Mouse (Mus musculus) kidney, postnatal 14 days (tissue): ENCODE data around the gene Gtf3c1.
"Not testable (repeated sequence)": the region's sequence is repeated elsewhere in the genome, so short reads cannot be mapped to it uniquely, and the experiment has no call there.

Experiments
- DNase-seq: peaks from one replicate; pipeline ENCODE4 v3.0.0; 2022; ENCODE audit warnings: mixed read lengths

Gene Gtf3c1

DNA sequence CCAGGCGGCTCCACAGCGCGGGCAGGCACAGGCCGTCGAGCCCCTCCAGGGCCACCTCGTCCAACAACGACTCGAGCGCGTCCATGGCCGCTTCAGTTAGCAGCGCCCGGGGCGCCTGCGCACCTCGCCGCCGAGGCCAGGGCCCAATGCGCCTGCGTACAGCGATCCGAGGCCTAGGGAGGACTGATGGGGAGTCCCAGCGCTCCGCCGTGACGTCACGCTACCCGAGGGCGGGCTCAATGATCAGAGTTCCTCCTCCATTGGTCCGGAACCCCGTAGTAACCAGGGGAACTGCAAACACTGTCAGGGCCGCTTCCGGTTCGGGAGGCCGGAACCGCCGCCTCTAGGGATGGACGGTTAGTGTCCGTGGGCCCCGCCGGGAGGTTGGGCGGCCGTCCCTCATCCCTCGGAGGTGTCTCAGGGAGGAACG, at the start of gene Gtf3c1, which contains the start of gene D430042O09Rik:
Gene Gtf3c1 (minus strand): TSS at position 188 of the 430 bp plus-strand sequence.
Gene D430042O09Rik (plus strand): TSS at position 296 of the 430 bp plus-strand sequence.
- peak; percentile 100 for DNase-seq

DNA sequence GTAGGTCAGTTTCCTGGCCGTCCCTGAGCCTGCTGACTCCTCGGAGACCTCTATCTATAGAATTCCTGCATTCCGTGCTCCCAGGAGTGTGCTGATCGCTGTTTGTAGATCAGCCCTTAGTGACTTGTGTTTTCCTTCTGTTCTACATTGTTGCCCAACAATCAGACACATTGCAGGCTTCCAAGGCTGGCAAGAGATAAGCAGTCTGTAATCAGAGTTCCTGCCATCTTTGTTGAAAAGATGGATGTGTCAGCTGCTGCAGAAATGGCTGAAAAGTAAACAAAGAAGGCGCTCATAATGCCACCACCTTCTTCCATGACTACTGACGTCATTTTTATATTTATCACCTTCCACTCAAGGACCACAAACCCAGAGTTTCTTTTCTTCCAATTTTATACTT, 49.2 kb upstream of the Gtf3c1 start:
- no peak for DNase-seq

DNA sequence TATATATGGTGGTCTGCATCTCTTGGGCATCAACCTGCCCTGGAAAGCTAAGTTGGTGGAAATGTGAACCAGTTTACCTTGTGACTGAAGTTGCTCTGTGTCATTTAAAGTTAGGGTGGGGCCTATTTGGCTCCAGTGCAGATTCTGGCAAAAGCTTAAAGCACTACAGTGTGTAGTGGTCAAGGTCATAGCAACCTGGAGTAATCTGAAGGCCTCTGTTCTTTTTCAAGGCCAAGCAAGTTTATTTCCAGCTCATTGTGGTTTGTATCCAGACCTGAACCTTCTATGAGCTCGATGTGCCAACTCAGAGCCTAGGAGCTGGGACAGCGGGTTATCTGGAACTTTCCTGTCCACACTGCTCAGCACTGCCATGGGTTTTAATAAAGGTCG, 45.7 kb upstream of the Gtf3c1 start:
- no peak for DNase-seq

DNA sequence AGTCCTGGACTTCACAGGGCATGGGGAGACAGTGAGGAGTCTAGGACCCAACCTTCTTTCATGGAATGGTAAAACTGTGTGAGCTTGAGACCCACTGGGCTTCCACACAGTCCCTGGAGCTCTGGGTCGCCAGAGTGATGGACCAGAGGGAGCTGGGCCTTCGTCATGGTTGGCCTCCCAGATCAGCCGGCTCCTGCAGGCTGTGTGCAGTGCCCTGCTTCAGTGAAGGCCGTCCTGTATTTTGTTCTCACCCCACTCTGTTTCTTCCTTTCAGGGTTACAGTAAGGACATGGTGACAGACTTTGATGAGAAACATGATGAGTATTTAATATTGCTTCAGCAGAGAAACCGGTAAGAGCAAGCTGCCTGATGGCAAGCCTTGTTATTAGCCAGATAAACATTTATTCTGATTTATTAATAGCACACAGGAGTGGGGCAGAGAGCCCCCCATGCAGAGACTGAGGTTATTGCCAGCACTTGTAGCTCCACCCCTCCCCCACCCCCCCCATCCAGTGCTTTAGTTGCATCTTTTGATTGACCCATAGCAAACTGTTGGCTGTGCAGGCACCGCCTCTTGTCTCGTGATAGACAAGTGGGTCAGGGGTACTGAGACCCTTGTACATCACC, 45.2 kb upstream of the Gtf3c1 start:
- DNase-seq: no peak

DNA sequence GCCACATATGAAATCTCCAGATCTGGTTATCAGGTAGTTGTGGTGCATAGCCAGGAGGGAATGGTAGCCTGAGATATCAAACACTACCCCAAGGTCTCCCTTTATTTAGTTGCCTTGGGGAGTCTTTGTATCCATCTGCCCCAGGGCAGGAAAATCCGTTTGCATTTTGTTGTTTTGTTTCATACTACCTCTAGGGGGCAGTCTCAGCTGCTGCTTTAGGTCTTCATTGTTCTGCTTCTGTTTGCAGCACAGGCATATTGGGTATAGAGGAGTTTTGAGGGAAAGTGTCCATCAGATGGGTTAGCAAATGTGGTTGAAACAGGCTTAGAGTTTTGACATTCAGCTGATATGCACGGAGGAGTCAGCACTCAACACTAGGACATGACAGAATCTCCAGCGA, 40.6 kb upstream of the Gtf3c1 start:
- DNase-seq: no peak

DNA sequence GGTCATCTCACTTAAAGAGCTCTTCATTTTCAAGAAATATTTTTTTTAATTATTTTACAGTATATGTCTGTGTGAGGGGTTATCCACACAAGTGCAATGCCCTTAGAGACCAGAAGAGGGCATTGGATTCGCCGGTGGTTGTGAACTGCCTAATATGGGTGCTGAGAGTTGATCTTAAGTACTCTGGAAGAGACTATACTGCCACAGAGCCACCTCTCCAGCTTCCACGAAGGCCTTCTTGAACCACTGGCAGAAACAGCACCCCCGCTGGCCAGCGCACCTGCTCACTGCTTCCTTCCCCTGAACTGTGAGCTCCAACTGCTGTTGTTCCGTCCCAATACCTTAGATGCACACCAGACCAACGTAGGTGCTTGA, 39.7 kb upstream of the Gtf3c1 start:
- no peak for DNase-seq

DNA sequence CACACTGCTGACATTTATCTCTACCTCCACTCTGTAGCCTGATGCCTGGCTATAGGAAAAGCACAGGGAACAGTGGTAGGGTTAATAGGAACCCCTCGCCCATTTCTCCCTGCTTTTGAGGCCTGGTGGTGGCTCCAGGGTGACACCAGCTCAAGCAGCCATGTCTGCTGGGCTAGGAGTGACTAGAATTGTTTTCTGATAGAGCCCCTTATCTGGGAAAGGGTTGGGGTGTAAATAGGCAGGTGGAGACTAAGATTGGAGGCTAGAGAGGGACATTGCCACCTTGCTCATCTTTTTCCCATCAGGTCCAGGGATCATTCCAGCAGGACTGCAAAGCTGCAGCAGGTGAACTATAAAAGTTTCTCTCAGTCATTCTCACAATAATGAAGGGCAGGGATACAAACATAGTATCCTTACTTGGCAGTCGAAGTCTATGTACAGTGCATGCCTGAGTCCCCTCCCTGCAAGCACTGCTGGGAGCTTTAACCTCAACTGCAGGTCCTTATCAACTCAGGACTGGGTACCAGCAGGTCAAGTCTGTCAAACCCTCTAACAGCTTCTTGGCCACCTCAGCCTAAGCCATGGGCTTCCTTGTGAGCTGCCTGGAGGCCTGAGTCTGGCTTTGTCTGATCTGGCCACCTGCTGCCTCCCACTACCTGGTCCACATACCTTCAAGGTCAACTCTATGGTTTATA, 39.2 kb upstream of the Gtf3c1 start:
- DNase-seq: no peak

DNA sequence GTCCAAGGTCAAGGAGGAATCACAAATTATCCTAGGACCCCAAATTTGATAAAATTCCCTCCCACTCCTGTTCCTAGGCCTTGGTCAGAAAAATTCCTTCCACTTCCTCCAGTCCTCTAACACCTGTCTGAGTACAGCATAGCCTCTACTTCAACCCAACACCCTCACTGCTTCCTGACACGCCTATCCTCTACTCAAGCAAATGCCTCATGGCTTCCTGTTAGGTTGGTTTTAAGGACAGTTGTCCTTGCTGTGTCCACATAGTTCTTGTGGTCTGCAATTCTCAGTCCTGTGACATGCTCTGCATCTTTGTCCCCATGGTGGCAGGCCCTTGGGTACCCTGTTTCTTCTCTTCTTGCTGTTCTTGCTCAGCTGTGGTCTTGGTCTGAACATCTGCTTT, 37.2 kb upstream of the Gtf3c1 start:
- DNase-seq: no peak

DNA sequence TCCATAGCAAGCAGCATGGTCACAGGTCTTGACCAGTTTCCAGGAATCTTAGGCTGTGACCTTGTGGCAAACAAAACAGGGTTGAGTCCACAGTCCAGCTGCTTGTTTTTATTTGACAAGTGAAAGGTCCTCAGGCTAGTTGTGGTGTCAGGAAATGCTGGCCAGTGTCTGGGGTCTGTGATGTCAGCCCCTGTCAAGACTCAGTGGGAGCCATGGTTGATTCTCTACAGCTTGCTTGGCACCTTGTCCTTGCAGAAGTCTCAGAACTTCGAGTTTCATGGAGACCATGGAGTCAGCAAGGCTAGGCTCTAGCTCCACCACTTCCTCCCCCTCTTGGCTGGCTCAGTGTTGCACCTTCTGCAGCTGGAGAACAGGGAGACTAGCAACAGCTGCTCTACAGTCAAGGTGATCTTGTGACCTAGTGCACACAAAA, 33.7 kb upstream of the Gtf3c1 start:
- peak; percentile 65 for DNase-seq

DNA sequence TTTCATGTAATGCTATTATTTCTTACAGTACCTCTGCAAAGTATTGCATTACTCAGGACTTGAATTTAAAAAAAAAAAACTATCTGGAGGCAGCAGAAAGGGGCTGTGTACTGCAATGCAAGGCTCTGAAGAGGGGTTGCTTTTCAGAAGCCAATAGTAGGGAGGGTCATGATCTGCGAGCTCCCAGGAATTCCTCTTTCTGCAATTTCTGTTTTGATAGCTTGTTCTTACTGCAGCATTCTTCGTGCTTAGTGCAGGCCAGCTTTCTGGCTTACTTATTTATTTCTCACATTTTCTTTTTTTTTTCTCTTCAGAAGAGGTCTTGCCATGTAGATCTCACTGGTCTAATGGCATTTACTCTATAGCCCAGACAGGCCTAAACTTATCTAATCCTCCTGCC, 32.9 kb upstream of the Gtf3c1 start:
- peak; percentile 14 for DNase-seq

DNA sequence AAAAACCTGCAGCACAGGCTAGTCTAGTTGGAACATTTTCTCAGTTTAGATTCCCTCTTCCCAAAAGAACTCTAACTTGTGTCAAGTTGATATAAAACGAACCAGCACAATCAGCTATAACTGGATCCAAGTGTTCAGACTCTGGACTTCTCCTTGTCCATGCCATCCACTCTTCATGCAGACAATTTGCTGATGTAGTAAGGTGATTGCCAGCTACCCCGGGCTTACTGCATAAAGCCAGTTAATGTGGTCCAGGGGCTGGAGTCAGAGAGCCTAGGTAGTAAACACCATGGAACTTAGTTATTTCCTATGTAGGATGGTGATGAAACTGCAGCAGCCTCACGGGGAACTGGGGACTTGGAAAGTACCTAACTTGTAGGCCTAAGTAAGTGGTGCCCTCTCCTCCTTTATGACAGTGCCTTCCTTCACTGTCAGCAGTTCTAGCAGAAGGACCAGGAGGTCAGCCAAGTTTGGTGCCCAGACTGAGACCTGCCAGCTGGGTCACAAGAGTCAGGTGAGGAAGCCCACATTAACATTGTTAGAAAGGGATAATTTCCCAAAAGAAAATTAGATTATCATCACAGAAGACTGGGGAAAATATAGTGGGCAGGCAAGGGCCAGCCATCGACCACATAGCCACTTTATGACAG, 28.9 kb upstream of the Gtf3c1 start:
- DNase-seq: peak; percentile 15

DNA sequence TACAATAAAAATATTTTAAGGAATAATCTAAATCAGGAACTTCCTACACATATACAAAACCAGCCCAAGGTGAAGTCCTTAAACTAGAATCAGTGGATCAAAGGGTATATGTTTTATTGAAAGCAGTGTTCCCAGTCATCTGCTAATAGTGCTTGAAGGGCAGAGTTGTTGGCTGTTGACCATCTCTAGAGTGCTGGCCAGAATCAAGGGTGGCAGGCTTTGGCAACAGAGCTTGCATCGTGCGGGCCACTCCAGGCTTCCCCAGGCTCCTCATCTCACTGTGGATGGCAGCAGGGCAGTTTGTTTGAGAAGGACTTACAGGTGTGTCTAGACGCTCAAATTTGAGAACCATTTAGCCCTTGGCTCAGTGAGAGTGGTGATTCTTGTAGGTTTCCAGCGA, 26.2 kb upstream of the Gtf3c1 start:
- no peak for DNase-seq

DNA sequence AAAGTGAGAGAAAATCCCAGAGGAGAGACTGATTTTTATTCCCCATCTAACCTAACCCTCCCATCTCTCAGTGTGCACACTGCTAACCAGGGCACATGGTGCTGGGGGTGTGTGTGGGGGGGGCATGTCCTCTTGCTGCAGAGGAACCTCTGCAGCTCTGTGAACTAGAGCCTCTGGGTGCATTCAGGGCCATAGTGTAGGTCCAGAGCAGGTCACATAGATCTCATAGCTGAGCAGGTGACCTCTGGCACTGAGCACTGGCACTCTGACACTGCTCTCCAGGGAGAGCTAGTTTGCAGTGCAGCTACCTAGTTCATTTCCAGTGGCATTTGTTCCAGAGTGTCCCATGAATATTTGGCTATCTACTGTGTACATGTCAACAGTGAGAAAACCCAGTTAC, 24.1 kb upstream of the Gtf3c1 start:
- peak; percentile 23 for DNase-seq

DNA sequence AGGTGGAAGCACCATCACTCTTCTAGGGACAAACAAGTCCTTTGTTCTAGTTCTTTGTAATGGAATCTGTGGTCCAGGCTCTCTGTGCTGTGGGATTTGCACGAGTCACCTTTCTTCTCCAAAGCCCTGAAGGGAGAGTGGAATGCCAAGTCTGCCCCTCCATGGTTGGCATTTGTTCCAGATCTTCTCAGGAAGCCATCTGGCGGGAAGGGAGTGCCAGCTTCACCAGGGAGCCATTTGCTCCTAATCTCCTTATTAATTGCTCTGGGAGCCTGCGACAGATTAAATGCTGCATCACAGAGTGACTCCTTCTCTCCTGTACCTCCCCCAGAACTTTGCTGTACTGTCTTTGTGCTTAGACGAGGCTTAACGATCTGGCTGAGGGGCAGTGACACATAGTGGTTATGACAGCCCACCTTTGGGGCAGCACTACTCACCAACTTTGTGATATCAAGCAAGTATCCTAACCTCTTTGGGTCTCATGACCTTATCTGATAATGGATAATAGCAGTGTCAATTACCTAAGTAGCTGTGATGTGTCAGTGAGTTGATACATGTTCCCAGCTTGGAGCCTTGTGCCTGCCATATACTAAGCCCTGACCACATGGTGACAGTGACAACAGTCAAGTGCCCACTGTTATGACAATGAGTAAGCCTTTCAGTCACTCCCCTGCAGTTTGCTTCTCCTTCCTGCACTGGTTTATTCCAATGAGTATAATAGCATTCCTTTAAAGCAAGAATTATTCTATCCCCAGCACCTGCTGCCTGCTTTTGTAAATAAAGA, 15.8 kb upstream of the Gtf3c1 start:
- DNase-seq: no peak

DNA sequence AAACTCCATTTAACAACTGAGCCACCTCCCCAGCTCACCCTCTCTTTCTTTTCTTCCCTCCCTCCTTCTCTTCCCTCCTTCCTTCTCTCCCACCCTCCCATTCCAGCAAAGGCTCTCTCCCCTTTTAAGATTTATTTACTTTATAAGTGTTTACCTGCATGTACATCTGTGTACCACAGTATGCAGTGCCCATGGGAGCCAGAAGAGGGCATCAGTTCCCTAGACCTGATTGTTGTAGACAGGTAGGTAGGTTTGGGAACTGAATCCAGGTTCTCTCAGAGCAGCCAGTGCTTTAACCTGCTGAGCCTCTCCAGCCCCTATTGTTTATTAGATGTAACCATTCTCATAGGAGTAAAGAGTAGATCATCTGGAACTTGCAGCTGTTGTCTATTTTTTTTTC, 14.5 kb upstream of the Gtf3c1 start:
- no peak for DNase-seq

DNA sequence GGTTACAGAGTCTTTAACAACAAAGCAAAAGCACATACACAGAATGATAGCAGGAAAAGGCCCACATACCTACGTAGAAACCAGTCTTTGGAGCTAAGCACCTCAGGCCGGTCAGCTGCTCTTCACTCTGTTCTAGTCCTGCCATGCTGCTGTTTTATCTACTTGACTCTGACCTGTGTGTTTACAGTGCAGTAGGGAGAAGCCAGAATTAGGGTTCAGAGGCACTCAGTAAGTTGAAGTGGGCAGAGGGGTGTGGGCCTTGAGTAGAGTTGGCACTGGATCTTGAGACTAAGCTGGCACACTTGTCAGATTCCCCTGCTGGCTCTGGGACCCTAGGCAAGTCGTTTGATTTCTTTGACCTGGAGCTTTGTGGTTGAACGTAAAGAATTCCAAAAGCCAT, 13.5 kb upstream of the Gtf3c1 start:
- no peak for DNase-seq

DNA sequence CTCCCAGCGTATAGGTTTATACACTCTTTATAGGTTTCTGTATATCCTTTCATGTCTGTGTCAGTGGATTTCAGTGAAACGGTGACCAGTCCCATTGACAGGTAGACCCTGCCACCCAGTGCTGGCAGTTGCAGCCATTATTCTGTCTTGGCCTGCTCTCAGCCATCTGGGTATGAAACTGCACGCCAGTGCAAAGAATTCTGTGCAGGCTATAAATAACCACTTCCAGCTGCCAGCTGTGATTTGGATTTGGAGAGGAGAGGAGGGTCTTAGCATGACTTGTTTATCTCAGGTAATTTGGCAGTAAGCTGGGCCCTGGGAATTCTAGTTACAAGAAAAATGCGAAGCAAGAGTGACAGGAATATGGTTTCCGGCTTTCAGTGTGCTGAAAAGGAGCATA, 12.8 kb upstream of the Gtf3c1 start:
- no peak for DNase-seq

DNA sequence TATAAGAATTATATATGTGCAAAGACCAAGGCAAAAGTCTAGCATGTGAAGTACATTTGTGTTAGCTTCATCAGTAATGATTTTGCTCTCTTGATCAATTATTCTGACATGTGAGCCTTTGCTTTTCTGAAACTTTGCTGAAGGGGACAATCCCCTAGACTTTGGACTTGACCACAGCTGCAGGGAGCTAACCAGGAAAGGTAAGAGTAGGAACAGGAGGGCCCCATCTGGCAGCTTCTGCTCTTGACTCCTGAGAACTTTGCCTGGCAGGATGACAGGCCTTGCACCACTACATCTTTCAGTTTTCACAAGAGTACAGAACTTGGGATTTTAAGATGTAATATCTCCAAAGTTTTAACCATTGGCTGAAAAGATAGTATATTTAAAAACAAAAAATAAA, 10.0 kb upstream of the Gtf3c1 start:
- no peak for DNase-seq

DNA sequence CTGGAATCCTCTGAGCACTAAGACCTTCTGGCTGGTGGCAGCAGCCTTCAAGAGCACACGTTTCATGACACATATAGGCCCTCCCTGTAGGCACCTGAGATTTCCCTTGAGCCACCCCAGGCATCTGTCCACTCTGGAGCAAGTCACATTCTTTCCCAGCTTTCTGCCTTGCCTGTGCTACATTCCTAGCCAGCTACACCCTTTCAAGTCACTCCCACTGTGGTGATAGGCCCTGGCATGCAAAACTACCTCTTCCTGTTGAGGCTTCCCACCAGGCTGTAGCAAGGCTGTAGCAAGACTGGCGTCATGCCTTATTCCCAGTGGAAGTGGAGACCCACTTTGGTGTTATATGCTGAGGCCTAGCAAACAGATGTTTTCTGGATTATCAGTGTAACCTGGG, 9.1 kb upstream of the Gtf3c1 start:
- peak; percentile 27 for DNase-seq

DNA sequence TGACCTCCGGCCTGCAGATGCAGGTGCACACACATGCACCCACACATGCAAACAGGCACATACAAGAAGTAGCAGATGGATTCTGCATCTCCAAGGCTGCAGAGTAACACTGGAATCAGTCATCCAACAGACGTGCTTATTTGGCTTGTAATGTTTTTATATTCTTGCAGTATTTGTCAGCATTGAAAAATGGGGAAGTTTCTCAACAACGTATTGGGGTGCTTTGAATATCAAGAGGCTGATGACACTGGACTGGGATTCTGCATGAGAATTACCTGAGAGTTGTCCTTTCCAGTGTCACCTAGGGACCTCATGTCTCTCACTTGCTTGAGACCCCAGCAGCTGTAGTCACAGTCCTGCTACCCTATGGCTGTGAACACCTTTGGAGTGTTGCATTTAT, 7.2 kb upstream of the Gtf3c1 start:
- no peak for DNase-seq

DNA sequence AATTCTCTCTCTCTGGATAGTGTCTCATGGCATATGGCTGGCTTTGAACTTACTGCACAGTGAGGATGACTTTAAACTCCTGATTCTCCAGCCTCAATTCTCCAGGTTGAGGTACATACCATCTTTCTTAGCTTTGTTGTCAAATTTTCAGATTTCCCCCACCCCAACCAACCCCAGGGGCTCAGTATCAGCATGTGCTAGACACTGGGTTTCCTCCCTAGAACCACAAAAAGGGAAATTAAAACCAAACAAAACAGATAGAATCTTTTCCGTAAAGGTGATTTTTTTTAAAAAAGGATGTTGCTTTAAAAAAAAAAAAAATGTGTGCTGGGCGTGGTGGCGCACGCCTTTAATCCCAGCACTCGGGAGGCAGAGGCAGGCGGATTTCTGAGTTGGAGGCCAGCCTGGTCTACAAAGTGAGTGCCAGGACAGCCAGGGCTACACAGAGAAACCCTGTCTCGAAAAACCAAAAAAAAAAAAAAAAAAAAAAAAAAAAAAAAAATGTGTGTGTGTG, 6.0 kb upstream of the Gtf3c1 start:
- DNase-seq: not testable (repeated sequence)

DNA sequence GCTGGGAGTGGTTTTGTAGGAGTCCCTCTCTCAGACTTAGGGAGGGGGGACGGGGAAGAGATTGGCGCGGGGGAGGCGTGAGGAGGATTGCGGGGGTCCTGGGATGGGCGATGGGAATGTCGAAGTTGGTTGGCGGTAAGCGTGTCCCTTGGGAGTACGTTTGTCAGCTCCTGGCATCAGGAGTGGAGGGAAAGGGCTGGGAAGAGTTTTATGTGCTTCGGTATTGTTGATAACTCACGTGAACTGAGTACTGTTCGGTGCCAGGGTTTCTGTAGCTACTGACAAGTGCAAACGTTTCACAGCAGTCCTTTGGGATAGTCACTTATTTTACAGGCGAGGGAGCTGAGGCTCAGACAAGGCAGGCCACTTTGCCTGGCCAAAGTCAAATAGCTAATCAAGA, 520 bp upstream of the Gtf3c1 start:
- no peak for DNase-seq

DNA sequence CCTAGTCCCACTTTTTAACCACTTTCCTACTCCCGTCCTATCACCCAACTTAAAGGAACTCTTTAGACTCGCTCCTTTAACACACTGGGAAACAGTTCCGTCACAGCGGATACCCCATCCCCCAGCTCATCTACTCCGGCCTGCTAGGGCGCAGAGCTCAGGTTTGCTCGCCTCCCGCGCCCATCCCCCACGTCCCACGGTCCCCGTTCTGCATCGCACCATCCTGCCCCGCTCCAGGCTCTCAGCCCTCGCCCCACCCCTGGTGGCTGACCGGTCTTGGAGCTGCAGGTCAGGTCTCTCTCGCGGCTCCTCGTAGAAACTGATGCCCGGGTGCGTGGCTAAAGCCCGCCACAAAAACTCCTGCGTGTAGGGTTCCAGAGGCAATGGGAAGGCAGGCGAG, 394 bp downstream of the Gtf3c1 start:
- DNase-seq: peak; percentile 81
